Mouse (Mus musculus) neutrophil, adult 5-6 weeks (primary cell): ENCODE data around the gene Prex1. TPM values are rescaled to one million over a fixed set of nuclear protein-coding genes. Genes with fewer than 3 reads are reported as not detected.
"Not testable (repeated sequence)": the region's sequence is repeated elsewhere in the genome, so short reads cannot be mapped to it uniquely, and the experiment has no call there.

Experiments used
- ATAC-seq: fragments of 151-379, 151-347 bp; 2 replicates; pipeline ENCODE4 v1.8.0; 2017; ENCODE audit warnings: mild to moderate bottlenecking, moderate TSS enrichment; ENCODE audit not compliant: insufficient number of reproducible peaks, poor library complexity, low FRiP score, severe bottlenecking; ENCODE audit errors: extremely low read depth
- total RNA-seq: library from RNA; stranded (forward); fragments of 200-1000 nt; gene quantifications from 2 replicates; pipeline ENCODE4 v1.2.3, GENCODE M21; 2017

Prex1 gene
- total RNA-seq, result 111 and 119 TPM in 2 replicates

GRCm38 (mm10) chr2:166713690-166714426 lies at the start of gene Prex1:
Gene Prex1 (minus strand): TSS chr2:166713832.
- ATAC-seq, result peak; percentile 89

DNA sequence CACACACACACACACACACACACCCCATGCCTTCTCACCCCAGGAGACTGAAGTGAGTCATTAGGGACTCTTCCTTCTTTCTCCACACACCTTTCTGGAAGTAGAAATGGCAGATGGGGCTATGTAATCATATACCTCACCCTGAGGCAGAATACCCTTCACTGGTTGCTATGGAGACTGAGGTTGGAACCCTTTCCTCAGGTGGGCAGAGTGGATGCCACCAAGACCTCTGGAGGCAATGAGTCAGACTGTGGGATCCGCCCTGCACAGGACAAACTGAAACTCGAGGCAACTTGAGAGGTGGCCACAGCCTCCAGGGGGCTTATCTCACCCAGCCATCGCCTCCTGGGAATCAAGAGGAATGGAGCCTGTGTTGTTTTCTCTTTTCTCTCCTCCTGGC lies 44.3 kb upstream of the Prex1 start:
- no peak for ATAC-seq

DNA sequence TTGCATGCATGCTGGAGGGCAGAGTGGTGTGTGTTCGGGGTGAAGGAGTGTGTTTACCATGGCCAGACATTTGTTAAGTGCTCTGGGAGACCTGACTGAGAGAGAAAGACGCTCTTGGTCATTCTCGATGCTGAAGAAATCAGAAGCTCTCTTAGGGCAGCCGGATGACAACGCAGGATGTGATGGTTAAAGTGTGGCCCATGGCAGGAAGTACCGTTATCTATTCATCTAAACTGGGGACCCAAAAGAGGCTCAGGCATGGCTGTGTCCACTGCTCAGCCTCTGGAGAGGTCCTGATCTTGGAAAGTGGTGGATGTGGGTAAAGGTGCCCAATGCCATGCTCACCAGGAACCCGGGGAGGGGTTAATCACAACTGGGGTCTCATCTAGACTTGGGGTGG lies 41.1 kb upstream of the Prex1 start:
- ATAC-seq, result no peak

DNA sequence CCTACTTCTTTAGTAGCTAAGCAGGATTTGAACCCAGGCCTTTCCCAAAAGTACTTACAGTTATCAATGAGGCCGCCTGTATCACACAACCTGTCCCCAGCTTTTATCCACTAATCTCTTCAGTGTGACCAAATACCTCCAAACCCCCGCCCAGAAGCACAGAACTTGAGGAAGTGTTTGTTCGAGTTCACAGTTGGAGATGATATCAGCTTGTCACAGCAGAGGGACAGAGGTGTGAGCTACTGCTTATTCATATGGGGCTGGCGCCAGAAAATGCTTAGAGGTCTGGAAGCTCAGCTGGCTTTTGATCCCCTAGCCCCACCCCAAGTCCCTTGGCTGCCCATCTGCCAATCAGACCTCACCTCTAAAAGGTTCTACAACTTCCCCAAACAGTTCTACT lies 40.6 kb upstream of the Prex1 start:
- ATAC-seq, result no peak

- ATAC-seq, result no peak
Observed at GRCm38 (mm10) chr2:166750620-166751191, 37.1 kb upstream of the Prex1 start.

DNA sequence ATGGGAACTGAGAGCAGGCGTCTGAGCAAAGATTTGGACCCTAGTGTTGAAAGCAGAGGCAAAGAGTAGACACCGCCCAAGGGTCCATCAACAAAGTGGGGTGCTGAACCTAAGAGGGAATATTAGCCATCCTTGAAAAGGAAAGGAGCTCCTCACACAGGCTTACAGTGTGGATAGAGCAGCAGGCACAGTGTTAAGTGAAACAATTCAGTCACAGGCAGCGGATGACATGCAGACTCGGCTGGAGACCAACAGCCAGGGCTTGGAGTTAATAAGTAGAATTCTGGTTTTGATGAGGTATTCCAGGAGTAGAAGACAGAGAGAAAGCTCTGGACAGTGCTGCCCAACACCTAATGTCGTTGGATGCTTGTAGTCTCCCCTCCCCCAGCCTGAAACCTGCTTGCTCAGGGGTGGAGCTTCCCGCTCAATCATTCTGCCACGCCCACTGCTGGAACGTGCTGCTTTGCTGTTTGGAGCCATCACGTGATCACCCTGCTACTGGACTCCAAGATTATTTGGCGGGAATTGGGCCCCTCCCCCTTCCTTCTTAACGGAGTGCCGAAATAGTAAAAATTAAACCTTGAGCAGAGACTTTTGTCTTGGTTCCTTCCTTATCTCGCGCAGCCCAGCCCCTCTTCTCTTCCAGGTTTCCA lies 32.8 kb upstream of the Prex1 start:
- not testable (repeated sequence) for ATAC-seq

GRCm38 (mm10) chr2:166745849-166746248 lies 32.2 kb upstream of the Prex1 start:
- peak; percentile 59 for ATAC-seq

DNA sequence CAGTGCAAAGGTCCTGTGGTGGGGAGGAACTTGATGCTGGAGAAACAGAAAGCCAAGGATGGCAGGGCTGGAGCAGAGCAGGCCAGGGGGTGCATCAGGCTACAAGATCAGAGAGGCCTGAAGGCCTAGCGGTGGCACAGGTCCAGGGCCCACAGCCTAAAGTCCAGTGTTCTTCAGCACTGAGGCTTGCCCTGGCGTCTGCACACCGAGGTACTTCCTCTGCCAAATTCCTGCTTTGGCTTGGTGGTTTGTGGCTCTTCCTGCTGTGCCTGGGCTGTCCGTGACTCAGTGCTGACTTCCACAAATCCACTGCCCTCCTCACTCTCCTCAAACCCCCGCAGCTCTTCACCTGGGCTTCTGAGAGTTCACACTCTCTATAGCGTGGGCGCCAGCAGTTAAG lies 30.8 kb upstream of the Prex1 start:
- no peak for ATAC-seq

DNA sequence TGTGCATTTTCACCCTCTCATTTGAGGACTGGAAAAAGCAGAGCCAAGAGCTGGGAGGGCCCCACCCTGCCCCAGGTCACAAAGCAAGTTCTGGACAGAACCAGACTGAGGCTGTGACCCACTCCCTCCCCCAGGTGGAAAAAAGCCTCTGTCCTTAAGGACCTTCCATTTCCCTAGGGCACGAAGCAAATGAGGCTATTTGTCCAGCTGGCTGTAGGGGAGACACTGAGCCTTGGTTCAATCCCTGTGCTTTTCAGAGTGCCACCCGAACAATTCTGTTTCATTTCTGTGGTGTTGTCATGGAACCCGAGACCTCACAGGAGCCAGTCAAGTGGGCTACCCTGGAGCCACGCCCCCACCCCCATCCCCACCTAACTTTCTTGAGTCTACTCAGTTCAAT lies 29.9 kb upstream of the Prex1 start:
- ATAC-seq, result no peak

DNA sequence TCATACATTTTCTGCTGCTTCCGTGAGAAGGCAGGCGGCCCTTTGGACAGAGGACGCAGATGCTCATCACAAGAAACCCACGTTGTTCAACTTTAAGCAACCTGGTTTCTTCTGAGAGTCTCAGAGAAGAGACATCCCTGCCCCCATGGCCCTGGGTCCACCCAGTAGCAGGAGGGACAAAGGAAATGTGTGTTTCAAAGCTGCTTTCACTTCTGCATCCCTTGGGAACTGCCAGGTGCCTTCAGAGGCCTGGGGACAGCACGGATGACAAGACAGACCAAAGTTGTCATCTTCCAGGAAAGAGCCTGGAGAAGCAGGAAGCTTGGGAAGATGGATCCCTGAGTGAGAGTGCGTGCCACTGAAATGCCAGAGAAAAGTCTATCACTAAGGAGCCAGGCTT lies 27.8 kb upstream of the Prex1 start:
- no peak for ATAC-seq

- ATAC-seq, result no peak
Observed at GRCm38 (mm10) chr2:166740396-166740795, 26.8 kb upstream of the Prex1 start.

GRCm38 (mm10) chr2:166737307-166737706 lies 23.7 kb upstream of the Prex1 start:
- no peak for ATAC-seq

DNA sequence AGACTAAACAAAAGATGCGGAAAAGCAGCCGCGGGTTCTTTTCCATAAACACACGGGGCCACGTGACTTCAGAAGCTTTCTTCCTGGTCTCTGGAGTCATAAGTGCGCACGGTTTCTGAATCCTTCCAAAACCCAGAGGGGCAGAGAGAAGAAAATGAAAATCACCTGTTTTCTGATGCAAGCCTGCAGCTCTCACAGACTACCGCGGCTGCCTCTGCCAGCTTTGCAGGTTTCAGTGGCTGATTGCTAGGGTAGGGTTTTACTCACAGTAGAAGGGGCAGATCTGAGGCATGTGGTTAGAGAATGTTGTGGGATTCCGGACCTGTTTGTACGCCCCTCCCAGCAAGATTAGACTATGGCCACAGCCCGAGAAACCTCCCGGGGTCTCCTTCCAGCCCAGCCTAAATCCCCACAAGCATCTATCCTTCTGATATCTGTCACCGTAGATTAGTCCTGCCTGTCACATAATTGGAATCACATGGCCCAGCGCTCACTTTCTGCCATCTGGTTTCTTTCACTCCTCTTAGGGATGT lies 21.9 kb upstream of the Prex1 start:
- no peak for ATAC-seq

DNA sequence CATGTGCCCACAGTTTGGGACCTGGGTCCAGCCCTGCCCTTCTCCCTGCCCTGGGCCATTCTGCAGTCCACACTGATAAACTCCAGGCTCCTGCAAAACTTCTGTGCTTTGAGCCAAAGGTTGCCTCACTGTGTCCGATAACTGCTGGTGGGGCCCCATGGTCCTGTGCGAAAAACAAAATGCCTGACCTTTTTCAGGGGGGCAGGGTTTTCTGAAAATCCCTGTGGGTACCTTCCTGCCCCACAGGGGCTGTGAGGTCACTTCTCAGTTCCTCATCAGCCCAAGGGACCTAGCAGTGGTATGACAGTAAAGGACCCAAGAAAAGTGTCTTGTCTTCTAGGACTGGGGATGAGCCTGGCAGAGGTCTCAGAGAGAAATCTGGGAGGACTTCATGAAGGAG lies 19.2 kb upstream of the Prex1 start:
- 0 out of 2 replicates have a peak, but pooled peaks have one; percentile 21 for ATAC-seq

GRCm38 (mm10) chr2:166732146-166732545 lies 18.5 kb upstream of the Prex1 start:
- ATAC-seq, result no peak

GRCm38 (mm10) chr2:166731102-166731883 lies 17.7 kb upstream of the Prex1 start:
- not testable (repeated sequence) for ATAC-seq

- no peak for ATAC-seq
Observed at GRCm38 (mm10) chr2:166730567-166730915, 16.9 kb upstream of the Prex1 start.

GRCm38 (mm10) chr2:166729656-166730566 lies 16.3 kb upstream of the Prex1 start:
- no peak for ATAC-seq
